Mouse (Mus musculus) limb, embryonic 10.5 days (tissue): ENCODE results near the gene Gm13420. TPM values are rescaled to one million over a fixed set of nuclear protein-coding genes. Genes with fewer than 3 reads are reported as not detected.
"Not testable (repeated sequence)": the region's sequence is repeated elsewhere in the genome, so short reads cannot be mapped to it uniquely, and the experiment has no call there.

Experiments used
- DNase-seq: peaks from one replicate; pipeline ENCODE4 v3.0.0-alpha.2; 2017; ENCODE audit warnings: low spot score
- H3K27ac ChIP-seq: fragments of 300-500 bp; sonication (generic); 2 replicates; pipeline ENCODE4 v1.5.1; 2016; ENCODE audit warnings: mild to moderate bottlenecking
- H3K27me3 ChIP-seq: fragments of 300-500 bp; sonication (generic); 2 replicates; pipeline ENCODE4 v1.6.1; 2016; ENCODE audit warnings: low read depth, mild to moderate bottlenecking; ENCODE audit not compliant: poor library complexity, severe bottlenecking
- H3K36me3 ChIP-seq: fragments of 300-500 bp; sonication (generic); 2 replicates; pipeline ENCODE4 v1.6.1; 2016; ENCODE audit warnings: mild to moderate bottlenecking, moderate library complexity
- H3K4me1 ChIP-seq: fragments of 300-500 bp; sonication (generic); 2 replicates; pipeline ENCODE4 v1.6.1; 2016
- H3K4me3 ChIP-seq: fragments of 300-500 bp; sonication (generic); 2 replicates; pipeline ENCODE4 v1.5.1; 2016; ENCODE audit warnings: mild to moderate bottlenecking, moderate library complexity
- H3K9me3 ChIP-seq: fragments of 300-500 bp; sonication (generic); replicated peaks from 2 replicates; pipeline ENCODE4 v1.6.1; 2016; ENCODE audit warnings: mild to moderate bottlenecking
- WGBS: fragments of 180-500 bp; shearing (Covaris S2); methylation state at CpG from one replicate; pipeline ENCODE4 v1.1.7; 2016; 5-methylcytosine and 5-hydroxymethylcytosine counted together
- polyA plus RNA-seq: library from polyadenylated mRNA; unstranded; fragments of >200 nt; fragmentation: Nextera tagmentation; extraction: Ambion mirVana; gene quantifications from 2 replicates; pipeline ENCODE4 v1.2.1, GENCODE M21; 2016

The Gm13420 gene
- polyA plus RNA-seq, 1 experiment from 2014 or later: 0.26 TPM

GRCm38 (mm10) chr2:29732559-29732958 is 18.9 kb downstream of the Gm13420 start:
- Histone ChIP-seq H3K9me3 (no peaks in the 10 kb centered on the region), H3K4me1 (0 out of 2 replicates have a peak, but pooled peaks cover 2% of the 10 kb centered on the region), H3K36me3 (peaks cover 97% of the 10 kb centered on the region), H3K27me3 (no peaks in the 10 kb centered on the region), H3K27ac (no peak overlapping the region), H3K4me3 (no peak overlapping the region)
- 87% methylated on average over 10 of the region's 10 CpGs for WGBS
- no peak for DNase-seq

GRCm38 (mm10) chr2:29731545-29731944 is 19.9 kb downstream of the Gm13420 start:
- no peak overlapping the region for H3K27ac ChIP-seq
- peaks cover 97% of the 10 kb centered on the region for H3K36me3 ChIP-seq
- H3K4me1 ChIP-seq: no peaks in the 10 kb centered on the region
- 71% methylated on average over 3 of the region's 3 CpGs for WGBS
- no peak for DNase-seq
- no peaks in the 10 kb centered on the region for H3K27me3 ChIP-seq
- H3K9me3 ChIP-seq: no peaks in the 10 kb centered on the region
- H3K4me3 ChIP-seq: no peak overlapping the region

GRCm38 (mm10) chr2:29729500-29729899 is 22.0 kb downstream of the Gm13420 start:
- H3K27ac ChIP-seq: no peak overlapping the region
- no peak for DNase-seq
- H3K9me3 ChIP-seq: no peaks in the 10 kb centered on the region
- H3K27me3 ChIP-seq: no peaks in the 10 kb centered on the region
- peaks cover 97% of the 10 kb centered on the region for H3K36me3 ChIP-seq
- 51% methylated on average over 2 of the region's 2 CpGs for WGBS
- no peak overlapping the region for H3K4me3 ChIP-seq
- no peaks in the 10 kb centered on the region for H3K4me1 ChIP-seq

GRCm38 (mm10) chr2:29724664-29725365 is 26.7 kb downstream of the Gm13420 start:
- peaks cover 99% of the 10 kb centered on the region for H3K36me3 ChIP-seq
- no peak overlapping the region for H3K4me3 ChIP-seq
- no peaks in the 10 kb centered on the region for H3K4me1 ChIP-seq
- H3K27me3 ChIP-seq: no peaks in the 10 kb centered on the region
- 81% methylated on average over 5 of the region's 5 CpGs for WGBS
- DNase-seq: no peak
- no peaks in the 10 kb centered on the region for H3K9me3 ChIP-seq
- H3K27ac ChIP-seq: no peak overlapping the region

GRCm38 (mm10) chr2:29723132-29723531 is 28.4 kb downstream of the Gm13420 start:
- Histone ChIP-seq H3K27ac (no peak overlapping the region), H3K9me3 (no peaks in the 10 kb centered on the region), H3K4me3 (no peak overlapping the region), H3K36me3 (peaks cover 98% of the 10 kb centered on the region), H3K27me3 (no peaks in the 10 kb centered on the region), H3K4me1 (no peaks in the 10 kb centered on the region)
- DNase-seq: no peak
- WGBS: 89% methylated on average over 3 of the region's 3 CpGs

- peaks cover 94% of the 10 kb centered on the region for H3K36me3 ChIP-seq
- 88% methylated on average over 5 of the region's 5 CpGs for WGBS
- H3K9me3 ChIP-seq: no peaks in the 10 kb centered on the region
- H3K4me3 ChIP-seq: no peak overlapping the region
- no peak for DNase-seq
- H3K4me1 ChIP-seq: peaks cover 8% of the 10 kb centered on the region; the same call in 1 of the 2 replicates
- no peak overlapping the region for H3K27ac ChIP-seq
- H3K27me3 ChIP-seq: no peaks in the 10 kb centered on the region
These were observed 32.9 kb downstream of the Gm13420 start for GRCm38 (mm10) chr2:29718581-29718980.

- Histone ChIP-seq H3K4me3 (no peak overlapping the region), H3K36me3 (peaks cover 91% of the 10 kb centered on the region), H3K4me1 (peaks cover 8% of the 10 kb centered on the region; the same call in 1 of the 2 replicates), H3K27ac (no peak overlapping the region), H3K9me3 (no peaks in the 10 kb centered on the region), H3K27me3 (no peaks in the 10 kb centered on the region)
- peak; percentile 32 for DNase-seq
- WGBS: 22% methylated on average over 6 of the region's 6 CpGs
These were observed 34.8 kb downstream of the Gm13420 start for GRCm38 (mm10) chr2:29716691-29717090.

- Histone ChIP-seq H3K27me3 (no peaks in the 10 kb centered on the region), H3K27ac (no peak overlapping the region), H3K4me3 (no peak overlapping the region), H3K9me3 (no peaks in the 10 kb centered on the region), H3K4me1 (peaks cover 8% of the 10 kb centered on the region; the same call in 1 of the 2 replicates), H3K36me3 (peaks cover 91% of the 10 kb centered on the region)
- 26% methylated on average over 7 of the region's 7 CpGs for WGBS
- DNase-seq: no peak
These were observed 35.3 kb downstream of the Gm13420 start for GRCm38 (mm10) chr2:29716143-29716542.

GRCm38 (mm10) chr2:29714127-29714526 is 37.4 kb downstream of the Gm13420 start:
- 94% methylated on average over 5 of the region's 5 CpGs for WGBS
- no peaks in the 10 kb centered on the region for H3K27me3 ChIP-seq
- peaks cover 87% of the 10 kb centered on the region for H3K36me3 ChIP-seq
- H3K9me3 ChIP-seq: no peaks in the 10 kb centered on the region
- H3K4me1 ChIP-seq: peaks cover 8% of the 10 kb centered on the region; the same call in 1 of the 2 replicates
- no peak for DNase-seq
- H3K27ac ChIP-seq: no peak overlapping the region
- H3K4me3 ChIP-seq: no peak overlapping the region

GRCm38 (mm10) chr2:29713501-29713900 is 38.0 kb downstream of the Gm13420 start:
- Histone ChIP-seq H3K27me3 (no peaks in the 10 kb centered on the region), H3K4me1 (peaks cover 8% of the 10 kb centered on the region; the same call in 1 of the 2 replicates), H3K27ac (no peak overlapping the region), H3K36me3 (peaks cover 85% of the 10 kb centered on the region), H3K4me3 (no peak overlapping the region), H3K9me3 (no peaks in the 10 kb centered on the region)
- DNase-seq: no peak
- 83% methylated on average over 2 of the region's 2 CpGs for WGBS

GRCm38 (mm10) chr2:29711877-29712276 is 39.6 kb downstream of the Gm13420 start:
- Histone ChIP-seq H3K36me3 (peaks cover 86% of the 10 kb centered on the region), H3K9me3 (no peaks in the 10 kb centered on the region), H3K4me3 (no peak overlapping the region), H3K4me1 (peaks cover 8% of the 10 kb centered on the region; the same call in 1 of the 2 replicates), H3K27ac (no peak overlapping the region), H3K27me3 (no peaks in the 10 kb centered on the region)
- no peak for DNase-seq
- WGBS: 88% methylated on average over 5 of the region's 5 CpGs

- WGBS: 66% methylated on average over 3 of the region's 3 CpGs
These were observed 40.4 kb downstream of the Gm13420 start for GRCm38 (mm10) chr2:29711038-29711437.

GRCm38 (mm10) chr2:29708209-29708608 is 43.3 kb downstream of the Gm13420 start:
- peaks cover 90% of the 10 kb centered on the region for H3K36me3 ChIP-seq
- not testable (repeated sequence) for H3K4me1 ChIP-seq, H3K9me3 ChIP-seq, H3K4me3 ChIP-seq, DNase-seq, H3K27ac ChIP-seq, H3K27me3 ChIP-seq
- 94% methylated on average over 4 of the region's 4 CpGs for WGBS

More at GRCm38 (mm10) chr2:29711038-29711437, 40.4 kb downstream of the Gm13420 start:
- Histone ChIP-seq H3K9me3 (no peaks in the 10 kb centered on the region), H3K27ac (no peak overlapping the region), H3K4me1 (peaks cover 1% of the 10 kb centered on the region; the same call in 1 of the 2 replicates), H3K4me3 (no peak overlapping the region), H3K27me3 (no peaks in the 10 kb centered on the region), H3K36me3 (peaks cover 87% of the 10 kb centered on the region)
- no peak for DNase-seq
